Mouse (Mus musculus): ENCODE results near the gene Tgfbr3.

DNA sequence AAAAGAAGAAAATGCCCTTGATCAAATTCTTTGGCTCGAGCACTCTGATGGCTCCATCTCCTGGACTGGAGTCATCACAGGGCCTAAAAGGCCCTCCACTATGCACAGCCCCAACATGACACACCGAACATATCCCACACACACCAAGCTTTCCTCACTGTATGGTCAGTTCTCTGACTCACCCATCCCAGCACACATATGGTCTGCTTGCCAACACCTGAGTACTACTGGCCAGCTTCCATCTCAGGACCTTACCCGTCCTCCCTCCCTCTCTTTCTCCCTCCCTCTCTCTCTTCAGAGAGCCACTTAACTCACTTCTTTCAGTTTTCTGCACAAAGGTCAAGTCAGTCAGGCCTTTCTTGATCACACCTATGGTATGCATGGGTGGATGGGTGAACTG is 36.0 kb downstream of the Tgfbr3 start:
- TF ChIP-seq CTCF (IDR thresholded peaks at IDR 0.05; ENCODE audit: extremely low read depth, insufficient read length, insufficient replicate concordance, low read depth, low read length), result no peak
- no peak for TF ChIP-seq POLR2A (IDR thresholded peaks at IDR 0.05; ENCODE audit: low read depth, low read length)

Data from small intestine, adult 2 months (tissue).